Mouse (Mus musculus): ENCODE measurements at regions not wholly inside any gene's neighbourhood (a gene's known extent, or its start where the extent isn't known, plus 50 kb on each side); places are given as distances from the start of the nearest gene placed in this dataset.

DNA sequence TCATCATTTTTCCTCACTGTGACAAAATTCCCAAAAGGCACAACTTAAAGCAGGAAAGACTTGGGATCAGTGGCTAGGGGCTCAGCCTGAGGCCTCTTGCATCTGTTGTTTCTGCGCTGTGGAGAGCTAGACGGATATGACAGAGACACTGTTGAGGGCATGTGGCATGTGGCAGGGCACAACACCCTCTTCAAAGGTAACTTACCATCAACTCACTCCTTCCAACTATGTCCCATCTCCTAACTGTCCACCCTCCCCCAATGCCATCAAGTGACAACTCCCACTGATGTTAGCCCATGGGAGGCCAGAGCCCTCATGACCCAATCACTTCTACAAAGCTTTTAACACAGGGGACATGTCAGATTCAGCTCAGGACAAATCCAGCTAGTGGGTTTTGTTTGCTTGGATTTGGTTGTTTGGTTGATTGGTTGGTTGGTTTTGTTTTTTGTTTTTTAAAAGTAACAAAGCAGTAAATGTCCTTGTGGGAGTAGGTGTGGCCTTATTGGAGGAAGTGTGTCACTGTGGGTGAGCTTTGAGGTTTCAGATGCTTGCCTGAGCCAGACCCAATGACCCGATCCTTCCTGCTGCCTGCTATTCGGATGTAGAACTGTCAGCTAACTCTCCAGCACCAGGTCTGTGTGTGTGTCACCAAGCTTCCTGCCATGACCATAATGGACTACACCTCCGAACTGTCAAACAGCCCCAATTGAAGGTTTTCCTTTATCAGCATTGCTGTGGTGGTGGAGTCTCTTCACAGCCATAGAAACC is 53.2 kb upstream of the Lef1 start:
- no peak overlapping the region for H3K4me3 ChIP-seq (ENCODE audit: low read depth, low read length)
- no peaks in the 10 kb centered on the region for H3K9me3 ChIP-seq (ENCODE audit: control insufficient read depth)
- H3K27me3 ChIP-seq (replicated peaks; ENCODE audit: control insufficient read depth, insufficient read depth, low read length), result no peaks in the 10 kb centered on the region
- no peak overlapping the region for H3K9ac ChIP-seq (ENCODE audit: low read depth, low read length)
- no peaks in the 10 kb centered on the region for H3K36me3 ChIP-seq (ENCODE audit: control insufficient read depth, insufficient read depth)
- H3K4me2 ChIP-seq (replicated peaks; ENCODE audit: low read depth), result no peak overlapping the region
- no peak for ATAC-seq
- H3K27ac ChIP-seq (ENCODE audit: low read depth, low read length), result no peak overlapping the region
- no peaks in the 10 kb centered on the region for H3K4me1 ChIP-seq (replicated peaks; ENCODE audit: control insufficient read depth, insufficient read depth, low read length)
- no peak for TF ChIP-seq CTCF (IDR thresholded peaks at IDR 0.05; ENCODE audit: low read depth)
- 81% methylated on average over 5 of the region's 5 CpGs for WGBS

DNA sequence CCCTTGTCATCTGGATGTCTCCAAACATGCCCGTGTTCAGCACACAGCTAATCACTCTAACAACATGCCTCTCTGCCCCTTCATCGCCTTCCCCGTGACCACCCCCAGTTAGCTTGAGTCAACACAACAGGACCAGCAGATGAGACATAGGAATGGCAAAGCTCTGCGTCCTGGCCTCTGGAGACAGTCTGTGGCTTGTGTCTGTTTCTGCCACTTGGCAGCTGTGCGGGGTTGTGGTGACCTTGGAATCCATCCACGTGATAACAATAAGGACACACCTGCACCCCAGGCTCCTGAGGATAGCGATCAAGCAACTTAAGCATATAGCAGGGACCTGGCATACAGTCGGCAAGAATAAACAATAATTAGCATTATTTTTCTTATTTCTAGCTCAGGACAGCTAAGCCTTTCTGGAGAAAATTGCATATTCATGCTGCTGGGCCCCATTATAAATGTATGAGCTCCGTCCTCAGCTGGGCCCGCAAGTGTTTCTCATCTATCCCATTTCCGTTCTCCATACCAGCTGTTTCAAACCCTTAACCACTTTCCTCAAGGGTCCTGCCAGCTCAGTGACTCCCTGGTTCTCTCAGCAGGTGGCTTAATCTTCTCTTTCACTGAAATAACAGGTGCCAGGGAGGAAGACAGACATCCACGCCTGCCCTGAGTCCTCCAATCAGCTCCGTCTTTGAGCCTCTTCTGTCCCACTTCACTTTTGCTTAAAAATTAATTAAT is 55.9 kb upstream of the Lef1 start:
- ATAC-seq, result no peak
- Histone ChIP-seq H3K4me2 (replicated peaks; ENCODE audit: low read depth) (no peak overlapping the region), H3K4me3 (ENCODE audit: low read depth, low read length) (no peak overlapping the region), H3K27me3 (replicated peaks; ENCODE audit: control insufficient read depth, insufficient read depth, low read length) (no peaks in the 10 kb centered on the region), H3K27ac (ENCODE audit: low read depth, low read length) (no peak overlapping the region), H3K9ac (ENCODE audit: low read depth, low read length) (no peak overlapping the region), H3K36me3 (ENCODE audit: control insufficient read depth, insufficient read depth) (no peaks in the 10 kb centered on the region), H3K9me3 (ENCODE audit: control insufficient read depth) (no peaks in the 10 kb centered on the region), H3K4me1 (replicated peaks; ENCODE audit: control insufficient read depth, insufficient read depth, low read length) (no peaks in the 10 kb centered on the region)
- TF ChIP-seq CTCF (IDR thresholded peaks at IDR 0.05; ENCODE audit: low read depth), result no peak
- WGBS, result 81% methylated on average over 13 of the region's 13 CpGs

DNA sequence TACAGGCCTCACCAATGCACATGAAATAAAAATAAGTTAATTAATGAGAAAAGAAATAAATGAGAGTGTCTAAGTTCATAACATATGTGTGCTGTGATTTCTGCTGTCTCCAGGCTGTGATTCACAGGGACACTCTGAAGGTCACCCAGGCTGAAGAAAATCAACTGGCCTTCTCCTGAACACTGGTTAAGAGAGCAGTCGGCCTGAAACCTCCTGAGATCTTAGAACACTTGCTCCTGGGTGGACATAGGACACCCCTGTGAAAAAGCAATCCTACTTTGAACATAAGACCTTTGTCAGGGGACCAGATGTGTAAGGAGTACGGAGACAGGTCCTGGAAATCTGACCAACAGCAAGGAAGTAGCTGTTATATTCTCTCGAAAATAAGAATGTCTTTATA is 62.6 kb upstream of the Lef1 start:
- Histone ChIP-seq H3K4me3 (ENCODE audit: low read depth, low read length) (no peak overlapping the region), H3K4me2 (replicated peaks; ENCODE audit: low read depth) (no peak overlapping the region), H3K27ac (ENCODE audit: low read depth, low read length) (no peak overlapping the region), H3K9me3 (ENCODE audit: control insufficient read depth) (no peaks in the 10 kb centered on the region), H3K27me3 (replicated peaks; ENCODE audit: control insufficient read depth, insufficient read depth, low read length) (no peaks in the 10 kb centered on the region), H3K4me1 (replicated peaks; ENCODE audit: control insufficient read depth, insufficient read depth, low read length) (no peaks in the 10 kb centered on the region), H3K9ac (ENCODE audit: low read depth, low read length) (no peak overlapping the region), H3K36me3 (ENCODE audit: control insufficient read depth, insufficient read depth) (no peaks in the 10 kb centered on the region)
- TF ChIP-seq CTCF (IDR thresholded peaks at IDR 0.05; ENCODE audit: low read depth), result no peak
- WGBS, result 76% methylated on average over 3 of the region's 3 CpGs
- ATAC-seq, result no peak

DNA sequence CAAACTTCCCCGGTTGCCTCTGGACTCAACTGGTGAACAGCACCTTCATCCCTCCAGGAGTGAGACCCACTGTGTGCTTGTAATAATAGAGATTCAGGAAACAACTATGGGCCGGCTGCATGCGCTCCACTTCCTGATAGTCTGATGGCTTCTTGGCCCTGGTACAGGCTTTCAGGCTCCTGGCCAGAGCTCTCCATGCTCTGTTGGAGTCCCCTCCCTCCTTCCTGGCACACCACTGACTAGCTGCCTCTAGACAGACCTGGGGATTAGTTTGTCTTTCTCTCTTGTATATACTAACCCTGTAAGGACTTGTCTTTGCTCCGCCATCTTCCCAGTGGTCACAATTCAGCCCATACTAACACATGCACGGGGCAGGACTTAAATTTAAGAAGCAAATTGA is 63.9 kb upstream of the Lef1 start:
- no peak for TF ChIP-seq CTCF (IDR thresholded peaks at IDR 0.05; ENCODE audit: low read depth)
- Histone ChIP-seq H3K27me3 (replicated peaks; ENCODE audit: control insufficient read depth, insufficient read depth, low read length) (no peaks in the 10 kb centered on the region), H3K4me2 (replicated peaks; ENCODE audit: low read depth) (no peak overlapping the region), H3K4me3 (ENCODE audit: low read depth, low read length) (no peak overlapping the region), H3K9ac (ENCODE audit: low read depth, low read length) (no peak overlapping the region), H3K4me1 (replicated peaks; ENCODE audit: control insufficient read depth, insufficient read depth, low read length) (no peaks in the 10 kb centered on the region), H3K9me3 (ENCODE audit: control insufficient read depth) (no peaks in the 10 kb centered on the region), H3K36me3 (ENCODE audit: control insufficient read depth, insufficient read depth) (no peaks in the 10 kb centered on the region), H3K27ac (ENCODE audit: low read depth, low read length) (no peak overlapping the region)
- WGBS, result 76% methylated on average over 5 of the region's 5 CpGs
- no peak for ATAC-seq

DNA sequence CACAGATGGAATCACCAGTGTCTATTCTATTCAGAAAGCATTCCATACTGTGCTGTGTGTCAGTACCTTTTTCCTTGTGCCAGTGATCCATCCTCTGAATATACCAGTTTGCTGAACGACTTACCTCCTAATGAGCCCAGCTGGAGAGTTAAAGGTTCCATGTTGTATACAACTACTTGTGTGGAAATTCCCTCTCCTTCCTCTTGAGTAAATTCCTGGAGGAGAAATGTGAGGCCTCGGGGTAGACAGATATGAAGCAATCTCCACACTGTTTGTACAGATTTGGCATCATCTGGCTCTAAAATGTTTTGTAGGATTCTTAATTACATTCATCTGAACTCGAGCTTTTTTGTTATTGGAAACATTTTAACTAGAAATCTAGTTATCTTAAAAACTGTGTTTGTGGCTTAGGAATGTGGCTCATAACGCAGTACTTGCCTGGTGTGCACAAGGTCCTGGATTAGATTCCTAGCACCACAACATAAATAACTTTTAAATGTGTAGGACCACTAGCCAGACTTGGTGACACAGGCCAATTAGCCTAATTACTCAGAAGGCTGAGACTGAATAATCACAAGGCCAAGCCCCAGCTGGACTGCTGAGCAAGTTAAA is 70.0 kb upstream of the Lef1 start:
- Histone ChIP-seq H3K27ac (ENCODE audit: low read depth, low read length) (no peak overlapping the region), H3K9me3 (ENCODE audit: control insufficient read depth) (no peaks in the 10 kb centered on the region), H3K4me2 (replicated peaks; ENCODE audit: low read depth) (no peak overlapping the region), H3K36me3 (ENCODE audit: control insufficient read depth, insufficient read depth) (no peaks in the 10 kb centered on the region), H3K4me3 (ENCODE audit: low read depth, low read length) (no peak overlapping the region), H3K4me1 (replicated peaks; ENCODE audit: control insufficient read depth, insufficient read depth, low read length) (no peaks in the 10 kb centered on the region), H3K27me3 (replicated peaks; ENCODE audit: control insufficient read depth, insufficient read depth, low read length) (no peaks in the 10 kb centered on the region), H3K9ac (ENCODE audit: low read depth, low read length) (no peak overlapping the region)
- ATAC-seq, result no peak
- no peak for TF ChIP-seq CTCF (IDR thresholded peaks at IDR 0.05; ENCODE audit: low read depth)
- WGBS, result 48% methylated on average over 4 of the region's 4 CpGs

DNA sequence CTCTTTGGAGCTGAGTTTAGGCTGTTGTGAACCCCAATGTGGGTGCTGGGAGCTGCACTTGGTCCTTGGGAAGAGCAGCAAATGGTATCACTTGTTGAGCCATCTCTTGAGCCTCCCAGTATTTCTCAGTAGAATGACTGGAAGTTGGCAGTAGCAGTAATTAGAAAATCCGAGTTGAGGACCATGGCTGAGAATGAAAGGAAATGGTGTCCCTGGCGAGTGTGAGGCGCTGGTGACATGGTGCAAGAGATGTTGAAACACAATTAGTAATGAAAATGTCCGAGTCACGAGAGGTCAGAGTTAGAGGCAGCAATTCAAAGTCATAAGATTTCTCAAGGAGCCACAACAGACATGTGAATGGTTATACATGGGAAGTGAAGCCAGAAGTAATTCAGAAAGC is 73.2 kb upstream of the Lef1 start:
- H3K9ac ChIP-seq (ENCODE audit: low read depth, low read length), result no peak overlapping the region

More for the DNA sequence above, 73.2 kb upstream of the Lef1 start:
- Histone ChIP-seq H3K27me3 (replicated peaks; ENCODE audit: control insufficient read depth, insufficient read depth, low read length) (no peaks in the 10 kb centered on the region), H3K27ac (ENCODE audit: low read depth, low read length) (no peak overlapping the region), H3K4me2 (replicated peaks; ENCODE audit: low read depth) (no peak overlapping the region), H3K9me3 (ENCODE audit: control insufficient read depth) (no peaks in the 10 kb centered on the region), H3K4me3 (ENCODE audit: low read depth, low read length) (no peak overlapping the region), H3K4me1 (replicated peaks; ENCODE audit: control insufficient read depth, insufficient read depth, low read length) (no peaks in the 10 kb centered on the region), H3K36me3 (ENCODE audit: control insufficient read depth, insufficient read depth) (no peaks in the 10 kb centered on the region)
- TF ChIP-seq CTCF (IDR thresholded peaks at IDR 0.05; ENCODE audit: low read depth), result no peak
- ATAC-seq, result no peak
- WGBS, result 80% methylated on average over 5 of the region's 5 CpGs

Data from intestine, postnatal 0 days (tissue).